Mouse (Mus musculus) layer of hippocampus, adult 8-10 months (tissue): ENCODE results near the gene Adgrg6. TPM values are rescaled to one million over a fixed set of nuclear protein-coding genes. Genes with fewer than 3 reads are reported as not detected.

Experiments
- DNase-seq, 2 experiments: peaks; one replicate each; pipeline ENCODE4 v3.0.0; 2022; ENCODE audit warnings: low spot score in 2 of 2
- total RNA-seq, 4 experiments: library from RNA; stranded (reverse); gene quantifications; 2 replicates each; pipeline ENCODE4 v1.2.4; 2022

The Adgrg6 gene
- 1 to 10 TPM; 1.0 to 3.8 (median 2.0) TPM for total RNA-seq

- no peak for DNase-seq
These were observed at the start of gene Adgrg6 for GRCm38 (mm10) chr10:14544941-14545717. TSS of gene Adgrg6 (minus strand) at chr10:14545659.

- DNase-seq = no peak
These were observed 46.8 kb upstream of the Adgrg6 start for GRCm38 (mm10) chr10:14592215-14592614.

- DNase-seq = no peak
These were observed 45.4 kb upstream of the Adgrg6 start for GRCm38 (mm10) chr10:14590816-14591215.

GRCm38 (mm10) chr10:14589667-14590066 is 44.2 kb upstream of the Adgrg6 start:
- DNase-seq = no peak

- DNase-seq = no peak
These were observed 38.0 kb upstream of the Adgrg6 start for GRCm38 (mm10) chr10:14583496-14583895.

GRCm38 (mm10) chr10:14574255-14574654 is 28.8 kb upstream of the Adgrg6 start:
- DNase-seq = no peak

GRCm38 (mm10) chr10:14571143-14571542 is 25.7 kb upstream of the Adgrg6 start:
- no peak for DNase-seq

GRCm38 (mm10) chr10:14570616-14571015 is 25.2 kb upstream of the Adgrg6 start:
- no peak for DNase-seq

- DNase-seq = no peak
These were observed 672 bp upstream of the Adgrg6 start for GRCm38 (mm10) chr10:14546111-14546551.

GRCm38 (mm10) chr10:14544608-14544940 is 885 bp downstream of the Adgrg6 start:
- no peak for DNase-seq

GRCm38 (mm10) chr10:14543511-14544067 is 1.9 kb downstream of the Adgrg6 start:
- no peak for DNase-seq

- no peak for DNase-seq
These were observed 8.4 kb downstream of the Adgrg6 start for GRCm38 (mm10) chr10:14537102-14537501.

GRCm38 (mm10) chr10:14531090-14531489 is 14.4 kb downstream of the Adgrg6 start:
- DNase-seq = no peak

- no peak for DNase-seq
These were observed 14.8 kb downstream of the Adgrg6 start for GRCm38 (mm10) chr10:14530670-14531069.

- no peak for DNase-seq
These were observed 17.7 kb downstream of the Adgrg6 start for GRCm38 (mm10) chr10:14527765-14528164.

GRCm38 (mm10) chr10:14522729-14523128 is 22.7 kb downstream of the Adgrg6 start:
- no peak for DNase-seq

- DNase-seq = no peak
These were observed 24.4 kb downstream of the Adgrg6 start for GRCm38 (mm10) chr10:14520912-14521675.

- DNase-seq = no peak
These were observed 27.6 kb downstream of the Adgrg6 start for GRCm38 (mm10) chr10:14517909-14518308.

- DNase-seq = no peak
These were observed 33.4 kb downstream of the Adgrg6 start for GRCm38 (mm10) chr10:14511904-14512663.

- no peak for DNase-seq
These were observed 34.3 kb downstream of the Adgrg6 start for GRCm38 (mm10) chr10:14511157-14511556.

- no peak for DNase-seq
These were observed 49.8 kb downstream of the Adgrg6 start for GRCm38 (mm10) chr10:14495658-14496057.

GRCm38 (mm10) chr10:14495204-14495603 is 50.3 kb downstream of the Adgrg6 start:
- no peak for DNase-seq
